Mouse (Mus musculus) thymus, postnatal 36 days (tissue): Measurements from ENCODE around the gene Togaram2.

Experiments
- DNase-seq, 2 experiments: peaks; one replicate each; pipeline ENCODE4 v3.0.0; 2022; ENCODE audit warnings: mixed read lengths in 2 of 2

Togaram2 gene

DNA sequence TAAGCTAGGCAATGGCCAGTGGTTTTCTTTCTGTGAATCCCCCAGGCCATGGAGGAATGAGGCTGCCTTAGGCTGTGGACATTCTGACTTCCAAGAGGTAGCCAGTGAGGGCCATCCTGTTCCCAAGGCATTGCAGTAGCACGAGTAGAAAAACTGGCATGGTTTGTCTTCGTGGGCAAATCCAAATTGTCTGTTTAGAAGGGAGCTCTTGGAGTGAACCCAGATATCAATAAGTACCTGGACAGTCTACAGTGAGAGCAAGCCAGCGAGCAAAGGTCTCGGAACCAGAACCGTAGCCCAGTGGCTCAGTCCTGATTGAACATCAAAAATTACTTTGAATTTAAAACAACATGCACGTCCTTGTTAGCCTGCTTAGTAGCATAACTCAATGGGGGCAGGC is 10.2 kb downstream of the Togaram2 start:
- DNase-seq: no peak

DNA sequence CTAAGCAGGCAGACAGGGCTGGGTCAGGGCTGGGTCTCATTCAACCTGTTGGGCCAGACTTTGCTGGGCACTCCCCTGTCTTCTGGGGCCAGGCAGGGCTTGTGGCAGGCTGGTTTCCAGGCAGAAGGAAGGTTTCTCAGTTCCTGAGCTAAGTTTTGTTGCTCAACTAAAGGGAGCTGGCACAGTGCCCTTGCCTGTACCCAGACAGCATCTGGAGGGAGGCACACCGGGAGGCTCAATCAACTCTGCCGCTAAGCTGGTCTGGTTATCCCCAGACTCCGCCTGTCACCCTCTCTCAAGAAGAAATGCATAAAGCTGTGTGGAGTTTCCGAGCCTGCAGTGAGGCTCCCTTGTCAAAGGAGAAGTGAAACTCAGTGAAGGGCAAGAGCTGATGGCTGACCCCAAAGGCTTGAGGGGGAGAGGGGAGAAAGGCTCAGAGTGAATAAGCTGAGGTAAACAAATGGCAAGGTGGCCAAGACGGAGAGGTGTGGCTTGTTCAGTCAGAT is 11.1 kb downstream of the Togaram2 start:
- DNase-seq: no peak

DNA sequence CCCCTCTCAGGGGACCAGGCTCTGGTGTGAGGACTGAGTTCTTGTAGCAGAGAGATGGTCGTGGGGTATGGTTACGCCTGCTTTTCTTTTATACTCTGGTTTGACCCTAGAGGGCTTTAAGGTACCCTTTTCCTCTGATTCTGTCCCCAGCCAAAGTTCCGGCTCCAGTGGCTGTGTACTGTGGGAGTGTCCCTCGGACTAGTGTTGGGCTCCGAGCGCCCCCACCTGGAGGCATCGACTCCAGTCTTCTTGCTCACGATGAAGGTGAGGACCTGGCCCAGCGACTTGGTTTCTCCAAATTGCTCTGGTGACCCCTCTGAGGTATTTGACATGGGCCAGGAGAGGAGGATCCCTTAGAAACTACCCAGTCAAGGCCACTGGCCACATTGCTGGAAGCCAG is 14.4 kb downstream of the Togaram2 start:
- no peak for DNase-seq

DNA sequence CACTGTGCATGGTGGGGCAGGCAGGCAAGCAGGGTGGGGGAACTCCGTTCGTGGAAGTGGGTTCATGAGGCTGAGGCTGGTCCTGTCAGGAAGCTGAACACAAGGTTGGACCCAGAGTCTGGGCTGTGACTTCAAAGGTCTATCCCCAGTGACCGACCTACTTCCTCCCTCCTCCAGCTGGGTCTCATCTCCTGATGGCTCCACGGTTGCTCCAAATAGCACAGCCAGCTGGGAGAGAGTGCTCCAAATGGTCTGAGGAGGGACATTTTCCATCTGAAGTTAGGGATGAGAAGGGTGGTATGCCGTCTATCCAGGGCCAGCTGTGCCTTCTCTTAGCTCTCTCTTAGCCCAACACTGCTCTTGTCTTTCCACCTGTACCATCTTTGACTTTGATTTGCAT is 16.8 kb downstream of the Togaram2 start:
- DNase-seq: no peak

DNA sequence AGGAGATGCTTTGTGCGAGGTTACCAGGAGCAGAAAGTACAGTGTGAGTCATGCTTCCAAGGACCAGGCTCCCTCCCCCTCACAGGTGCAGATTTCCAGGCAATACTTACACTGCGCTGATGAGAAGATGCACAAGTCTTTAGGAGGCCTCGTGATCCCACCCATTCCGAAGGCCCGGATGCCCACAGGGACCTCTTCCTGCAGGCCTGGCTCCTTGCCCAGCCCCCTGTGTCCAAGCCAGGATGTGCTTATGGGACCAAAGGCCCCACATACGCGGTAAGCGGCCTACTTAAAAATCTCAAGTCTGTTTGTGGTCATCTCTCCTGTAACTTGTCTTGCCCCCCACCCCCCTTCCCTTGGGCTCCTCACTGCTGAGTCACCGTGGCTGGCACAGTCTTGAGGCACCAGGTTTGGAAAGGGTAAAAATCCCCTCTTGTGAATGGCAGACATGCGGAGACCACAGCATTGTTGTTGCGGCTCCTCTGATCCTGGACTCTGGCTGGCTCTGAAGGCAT is 18.4 kb downstream of the Togaram2 start:
- no peak for DNase-seq

DNA sequence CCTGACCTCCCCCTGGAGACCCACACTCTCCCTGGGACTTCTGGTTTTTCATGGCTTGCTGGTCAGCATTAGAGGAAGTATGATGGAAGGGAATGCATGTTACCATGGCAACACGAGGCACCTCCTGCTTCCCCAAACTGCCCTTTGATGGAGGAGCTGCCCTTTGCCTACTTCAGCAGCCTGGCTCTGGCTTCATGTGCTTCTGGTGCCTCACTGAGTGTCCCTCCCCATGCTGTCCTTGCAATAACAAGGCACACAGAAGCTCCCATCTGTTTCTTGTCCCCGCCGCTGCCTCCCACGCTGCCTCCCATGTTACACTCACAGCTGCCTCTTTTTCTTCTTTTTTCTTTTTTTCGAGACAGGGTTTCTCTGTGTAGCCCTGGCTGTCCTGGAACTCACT is 20.3 kb downstream of the Togaram2 start:
- no peak for DNase-seq

DNA sequence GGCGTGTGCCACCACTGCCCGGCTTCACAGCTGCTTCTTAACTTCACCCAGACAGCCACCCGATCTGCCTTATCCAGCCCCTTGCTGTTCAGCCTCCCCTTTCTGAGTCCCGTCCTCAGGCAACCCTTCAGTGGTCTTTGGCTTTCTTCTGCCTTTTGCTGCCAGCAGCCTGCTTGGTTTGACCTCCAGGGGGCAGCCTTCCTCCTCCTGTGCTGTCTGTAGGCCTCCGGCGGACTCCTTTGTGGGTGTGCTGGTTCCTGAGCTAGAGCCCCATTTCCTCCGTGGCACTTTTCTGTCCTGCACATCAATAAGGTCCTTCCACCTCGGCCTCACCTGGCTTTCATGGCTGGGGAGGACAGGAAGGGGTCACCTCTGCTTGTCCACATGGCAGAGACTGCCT is 20.7 kb downstream of the Togaram2 start:
- DNase-seq: peak; percentile 29

DNA sequence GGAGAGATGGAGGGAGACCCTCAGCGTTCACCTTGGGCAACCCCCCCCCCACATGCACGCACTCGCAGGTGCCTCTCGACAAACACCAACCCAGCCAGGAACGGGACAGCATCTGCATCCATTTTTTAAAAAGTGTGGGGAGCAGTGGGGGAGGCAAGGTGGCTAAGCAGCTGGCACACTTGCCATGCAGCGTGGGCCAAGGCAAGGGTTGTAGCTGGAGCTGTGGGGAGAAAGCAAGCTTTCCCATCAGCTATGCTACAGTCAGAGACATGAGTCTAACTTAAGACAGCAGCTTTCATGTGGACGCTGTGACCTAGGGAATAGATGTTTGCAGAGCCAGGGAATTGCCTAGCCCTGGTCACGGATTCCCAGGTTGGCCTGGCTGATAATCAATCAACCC is 22.1 kb downstream of the Togaram2 start:
- no peak for DNase-seq

DNA sequence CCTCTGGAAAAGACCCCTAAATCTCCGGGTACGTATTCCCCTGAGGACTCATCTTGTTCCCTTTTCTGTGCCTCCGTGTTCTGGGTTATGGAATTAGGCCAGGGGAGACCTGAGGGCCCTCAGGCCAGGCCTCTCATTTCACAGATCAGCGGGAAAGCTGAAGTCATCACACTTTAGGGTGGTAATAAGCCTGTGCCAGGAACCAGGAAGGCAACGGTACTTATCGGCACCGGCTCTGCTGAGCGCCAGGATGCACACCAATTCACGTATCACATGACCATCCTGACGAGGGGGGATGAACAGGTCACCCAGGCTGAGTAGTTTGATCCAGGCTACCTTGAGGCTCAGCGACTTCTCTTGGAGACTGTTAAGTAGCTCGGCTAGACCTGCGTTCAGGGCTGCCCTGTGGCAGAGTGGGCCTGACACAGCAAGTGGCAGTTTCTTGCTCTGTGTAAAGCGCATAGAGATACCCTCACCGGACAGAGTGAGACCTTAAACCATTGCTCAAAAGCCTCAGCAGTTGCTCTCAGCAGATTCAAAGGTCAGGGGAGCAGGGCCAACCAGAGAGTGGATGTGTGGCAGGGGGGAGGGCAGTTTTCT is 22.8 kb downstream of the Togaram2 start:
- DNase-seq: no peak

DNA sequence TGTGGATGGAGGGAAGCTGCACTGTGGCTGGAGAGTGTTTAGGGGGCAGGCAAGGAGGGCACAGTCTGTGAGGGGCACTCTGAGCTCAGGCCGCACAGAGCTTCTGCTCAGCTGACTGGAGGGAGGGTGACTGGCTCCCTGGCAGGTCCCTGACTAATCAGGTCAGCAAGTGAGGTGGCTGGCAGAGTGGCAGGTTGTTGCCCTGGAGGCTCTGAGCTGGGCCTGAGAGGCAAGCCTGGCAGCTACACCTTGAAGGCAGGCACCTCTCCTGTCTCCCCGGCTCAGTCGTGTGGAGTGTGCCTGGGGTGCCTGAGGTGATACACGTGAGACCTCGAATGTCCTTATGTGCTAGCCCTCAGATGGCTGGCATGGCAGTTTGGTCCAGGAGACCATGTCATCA is 23.3 kb downstream of the Togaram2 start:
- DNase-seq: no peak

DNA sequence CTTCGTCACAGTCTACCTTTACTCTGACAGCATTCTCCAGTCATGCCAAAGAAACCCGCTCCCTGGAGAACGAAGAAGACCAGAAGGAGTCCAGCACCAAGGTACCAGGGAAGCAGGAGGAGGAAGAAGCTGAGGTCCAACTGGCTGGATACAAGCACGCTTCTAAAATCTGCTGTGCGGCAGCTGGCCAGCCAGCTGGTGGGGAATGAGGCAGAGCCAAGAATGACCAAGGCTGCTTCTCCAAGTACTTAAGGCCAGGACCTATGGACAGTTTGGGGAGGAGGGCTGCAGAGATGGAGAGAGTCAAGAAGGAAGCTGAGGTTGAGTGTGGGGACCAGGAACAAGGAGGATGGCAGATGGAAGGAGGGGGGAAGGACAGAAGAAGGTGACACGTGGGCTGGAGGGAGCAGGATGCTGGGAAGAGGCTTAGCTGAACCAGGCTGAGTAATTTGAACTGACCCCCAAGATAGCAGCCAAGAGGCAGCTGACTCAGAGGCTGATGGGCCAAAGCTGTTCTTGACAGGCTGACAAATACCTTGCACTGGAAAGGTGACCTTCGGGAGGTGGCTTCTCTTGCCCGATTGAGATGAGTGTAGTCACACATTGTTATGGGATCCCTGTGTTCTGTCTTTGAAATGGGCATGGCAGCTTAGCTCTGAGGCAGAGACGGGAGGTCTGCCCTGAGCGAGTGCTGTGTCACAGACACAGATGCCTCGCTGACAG is 25.0 kb downstream of the Togaram2 start:
- no peak for DNase-seq

DNA sequence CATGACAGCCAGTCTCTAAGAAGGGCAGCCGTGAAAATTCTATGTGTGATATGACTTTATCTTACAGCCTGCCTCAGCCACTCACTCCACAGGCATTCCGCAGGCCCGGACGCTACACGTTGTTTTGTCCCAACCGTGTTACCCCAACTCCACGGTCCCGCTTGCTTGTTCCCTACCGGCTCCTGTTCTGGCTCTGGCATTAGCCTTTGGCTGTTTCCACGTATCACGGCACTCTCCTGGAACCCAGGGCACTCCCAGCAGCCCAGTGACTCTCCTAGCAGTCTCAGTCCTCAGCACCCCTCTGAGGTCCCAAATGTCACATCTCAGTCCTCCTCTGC is 25.5 kb downstream of the Togaram2 start:
- no peak for DNase-seq

DNA sequence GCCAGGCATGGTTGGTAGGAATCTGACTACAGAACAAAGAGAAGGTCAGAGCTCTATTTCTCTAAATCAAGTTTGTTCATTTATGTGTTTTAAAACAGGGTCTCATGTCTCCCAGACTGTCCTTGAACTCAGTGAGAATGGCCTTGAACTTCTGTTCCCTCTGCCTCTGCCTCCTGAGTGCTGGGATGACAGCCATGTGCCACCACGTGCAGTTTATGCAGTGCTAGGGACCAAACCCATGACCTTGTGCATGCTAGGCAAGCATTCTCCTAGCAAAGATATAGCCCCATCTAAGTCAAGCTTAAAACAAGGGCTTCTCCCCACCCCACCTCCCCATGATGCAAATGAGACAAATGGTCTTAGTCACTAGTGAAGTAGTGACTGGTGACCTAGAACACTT is 32.1 kb downstream of the Togaram2 start:
- DNase-seq: no peak

DNA sequence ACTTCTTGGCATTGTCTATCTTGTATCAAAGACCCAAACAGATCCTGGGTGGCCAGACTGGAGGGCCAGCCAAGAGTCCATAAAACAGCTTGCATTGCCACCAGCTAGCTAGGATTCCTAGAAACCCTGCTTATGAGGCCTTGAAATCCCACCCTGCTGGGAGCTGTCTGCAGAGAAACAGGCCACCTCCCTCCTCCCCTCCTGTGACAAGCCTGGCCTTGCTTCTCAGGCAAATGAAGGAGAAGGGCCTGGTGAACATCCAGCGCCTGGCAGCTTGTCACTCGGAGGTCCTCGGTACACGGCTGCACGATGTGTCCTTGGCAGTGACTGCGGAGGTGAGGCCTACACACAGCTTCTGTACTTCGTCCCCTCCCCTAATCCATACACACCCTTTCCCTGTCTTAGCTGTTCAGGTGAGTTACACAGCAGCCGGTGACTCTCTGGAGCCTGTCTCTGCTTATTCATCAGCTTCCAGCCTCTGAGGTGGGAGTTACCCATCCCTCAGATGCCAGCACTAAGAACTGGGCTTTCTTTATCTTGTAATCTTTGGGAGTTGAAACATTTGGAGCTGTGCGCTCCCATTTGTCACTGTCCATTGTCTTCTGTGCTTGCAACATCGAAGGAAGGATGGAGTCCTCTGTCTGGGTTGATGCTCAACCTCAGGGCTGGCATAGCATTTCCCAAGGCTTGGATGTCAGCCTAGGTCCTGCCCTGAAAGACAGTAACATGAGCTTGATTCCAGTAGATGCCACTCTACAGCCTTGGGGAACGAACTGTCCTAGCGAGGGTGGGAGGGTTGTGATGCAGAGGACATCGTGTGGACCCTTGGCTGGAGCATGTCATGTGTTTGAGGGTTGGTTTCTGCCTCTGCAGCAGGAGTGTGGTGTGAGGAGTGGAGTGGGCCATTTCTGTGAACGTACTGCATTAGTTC is 32.8 kb downstream of the Togaram2 start:
- DNase-seq: no peak

DNA sequence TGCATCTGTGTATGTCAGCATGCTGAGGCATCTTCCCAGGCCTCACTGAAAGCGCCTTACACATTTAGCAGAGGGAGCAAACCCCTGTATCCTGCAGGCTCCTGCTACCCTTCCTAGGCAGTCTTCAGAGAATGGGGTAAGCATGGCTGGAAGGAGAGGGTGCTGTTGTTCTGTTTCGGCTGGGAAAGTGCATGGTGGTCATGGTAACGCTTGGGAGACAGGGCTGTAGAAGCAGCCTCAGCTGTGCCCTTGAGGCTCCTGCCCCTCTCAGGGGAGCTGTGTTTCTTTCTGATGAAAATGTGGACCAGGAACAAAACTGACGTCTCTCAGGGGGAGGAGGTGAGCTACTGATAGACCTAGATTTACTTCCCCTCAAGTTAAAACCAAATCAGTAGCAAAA is 34.7 kb downstream of the Togaram2 start:
- DNase-seq: no peak

DNA sequence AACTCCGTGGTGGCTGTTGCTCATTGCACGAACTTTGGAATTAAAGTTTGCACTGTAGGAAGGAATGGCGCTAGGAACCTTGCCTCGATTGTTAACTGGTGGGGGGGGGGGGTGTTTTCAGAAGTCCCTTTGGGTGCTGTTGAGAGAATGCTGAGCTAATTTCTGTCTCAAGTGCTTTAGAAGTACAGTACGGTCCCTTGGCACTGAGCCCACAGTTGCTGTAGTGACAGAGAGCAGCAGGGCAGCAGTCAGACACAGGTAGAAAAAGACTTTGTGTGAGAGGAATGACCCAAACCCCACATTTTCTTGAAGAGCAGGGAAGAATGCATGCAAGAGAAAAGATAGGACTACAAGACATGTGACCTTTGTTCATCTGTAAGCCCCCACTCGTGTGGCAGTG is 39.2 kb downstream of the Togaram2 start:
- no peak for DNase-seq

DNA sequence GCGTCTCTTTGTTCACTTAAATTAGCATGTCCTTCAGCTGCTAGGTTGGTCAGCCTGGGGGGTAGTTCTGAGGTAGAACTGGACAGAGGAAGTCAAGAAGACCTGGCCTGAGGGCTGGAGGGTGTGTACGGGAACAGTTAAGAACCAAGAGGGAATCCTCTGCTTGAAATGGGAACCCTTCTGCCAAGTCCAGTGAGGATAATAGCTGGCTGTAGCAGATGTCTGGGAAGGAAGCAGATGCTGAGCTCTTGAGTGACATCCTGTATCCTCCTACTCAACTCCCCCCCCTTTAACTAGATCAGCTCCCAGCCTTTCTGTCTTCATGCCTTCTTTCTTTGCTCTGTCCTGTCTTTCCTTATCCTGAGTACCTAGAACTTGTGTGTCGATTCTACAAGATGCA is 42.0 kb downstream of the Togaram2 start:
- DNase-seq: no peak

DNA sequence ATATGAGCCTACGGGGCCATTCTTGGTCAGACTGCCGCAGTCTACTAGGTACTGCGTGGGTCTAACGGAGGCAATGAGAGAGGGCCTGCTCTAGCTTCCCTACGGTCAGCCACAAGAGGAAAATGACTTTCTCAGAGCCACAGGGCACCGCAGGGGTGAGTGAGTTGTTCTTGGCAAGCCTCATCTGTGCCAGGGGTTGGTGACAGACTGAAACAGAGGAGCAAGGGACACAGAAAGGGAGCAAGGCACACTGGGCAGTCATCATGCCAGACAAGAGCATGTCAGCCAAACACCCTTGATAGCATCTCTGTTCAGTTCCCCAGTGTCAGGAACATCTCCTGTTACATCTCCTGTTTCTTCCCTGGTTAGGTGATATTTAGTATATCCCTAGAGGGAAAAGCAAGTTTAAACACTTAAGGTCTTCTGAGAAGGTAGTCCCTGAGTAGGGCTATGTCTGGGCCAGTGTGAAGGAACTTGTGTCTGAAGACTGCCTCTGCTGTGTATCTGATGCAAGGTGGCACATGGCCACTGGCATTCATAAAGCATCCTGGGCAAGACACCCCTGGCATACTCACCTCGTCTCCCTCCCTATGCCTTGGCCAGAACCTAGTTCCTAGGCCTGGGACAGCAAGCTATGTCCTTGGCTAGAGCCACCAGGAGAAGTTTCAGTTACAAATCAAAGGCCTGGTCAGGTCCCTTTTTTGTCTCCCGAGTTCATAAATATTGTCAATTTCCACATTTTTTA is 45.0 kb downstream of the Togaram2 start:
- DNase-seq: no peak

DNA sequence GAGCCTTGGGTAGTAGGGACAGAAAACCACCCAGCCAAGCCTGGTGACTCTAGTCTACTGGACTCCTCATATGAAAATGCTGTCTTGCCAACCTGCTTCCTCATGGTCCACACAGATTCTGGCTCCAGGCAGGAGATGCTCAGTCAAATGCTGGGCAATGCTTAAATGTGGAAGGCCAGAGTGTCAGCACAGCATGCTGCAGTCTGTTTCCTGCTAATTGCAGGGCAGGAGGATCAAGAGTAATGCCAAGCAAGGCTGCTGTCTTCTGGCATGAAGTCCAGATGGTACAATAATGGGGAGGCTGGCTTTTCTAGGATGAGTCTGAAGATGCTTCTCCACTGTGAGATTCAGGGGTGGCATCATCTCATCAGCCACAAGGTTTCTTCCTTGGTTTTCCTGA is 47.4 kb downstream of the Togaram2 start:
- no peak for DNase-seq

DNA sequence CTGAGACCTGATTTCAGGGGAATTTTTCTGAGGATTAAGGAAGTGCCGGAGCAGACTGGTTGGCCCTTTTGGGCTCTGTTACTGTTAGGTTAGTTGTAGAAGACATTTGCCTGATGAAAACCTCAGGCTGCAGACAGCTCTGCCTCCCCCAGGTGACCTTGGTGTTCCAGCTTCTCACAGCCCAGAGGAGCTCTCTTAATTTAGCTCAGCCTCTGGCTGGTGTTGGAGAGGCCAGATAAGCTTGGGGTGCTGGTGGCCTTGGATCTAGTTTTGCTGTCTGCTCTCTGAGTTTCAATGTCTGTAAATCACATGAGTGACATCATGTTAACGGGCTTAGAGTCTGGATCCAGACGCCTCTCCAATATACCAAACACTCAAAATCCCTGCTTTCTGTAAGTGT is 48.0 kb downstream of the Togaram2 start:
- DNase-seq: no peak

DNA sequence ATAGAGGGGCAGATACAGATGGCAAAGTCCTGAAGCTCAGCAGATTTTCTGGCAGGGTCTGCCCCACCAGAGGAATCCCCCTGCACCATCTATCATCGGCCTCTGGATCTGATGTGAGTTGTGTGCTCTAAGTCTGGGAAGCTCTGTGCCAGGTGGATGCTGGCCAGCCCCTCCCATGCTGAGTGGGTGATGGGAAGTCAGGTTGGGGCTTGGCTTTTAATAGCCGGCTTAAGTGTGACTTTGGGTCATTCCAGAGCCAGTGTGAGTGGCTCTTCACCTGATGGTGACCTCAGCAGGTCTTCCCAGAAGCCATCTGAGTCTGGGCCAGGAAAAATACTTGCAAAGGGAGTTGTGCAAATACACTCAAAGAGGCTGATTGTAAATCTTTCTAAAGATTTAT is 57.6 kb downstream of the Togaram2 start:
- DNase-seq: no peak

DNA sequence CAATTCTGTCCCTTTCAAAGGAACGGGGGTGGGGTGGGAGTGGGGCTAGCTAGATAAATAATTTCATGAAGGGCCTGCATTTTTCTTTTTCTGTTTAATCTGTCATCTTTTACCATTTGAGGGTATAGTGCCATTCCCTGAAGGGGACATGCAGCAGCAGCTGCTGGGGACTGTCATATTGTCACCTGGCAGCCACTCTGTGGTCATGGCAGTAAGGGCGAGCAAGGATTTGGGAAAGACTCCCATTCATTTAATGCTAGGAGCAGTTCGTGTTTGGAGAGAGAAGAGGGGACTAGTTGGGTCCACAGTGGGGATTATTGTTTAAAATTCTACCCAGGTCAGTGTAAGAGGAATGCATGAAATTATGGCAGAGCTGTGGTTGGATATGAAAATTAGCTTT is 63.4 kb downstream of the Togaram2 start:
- DNase-seq: no peak

DNA sequence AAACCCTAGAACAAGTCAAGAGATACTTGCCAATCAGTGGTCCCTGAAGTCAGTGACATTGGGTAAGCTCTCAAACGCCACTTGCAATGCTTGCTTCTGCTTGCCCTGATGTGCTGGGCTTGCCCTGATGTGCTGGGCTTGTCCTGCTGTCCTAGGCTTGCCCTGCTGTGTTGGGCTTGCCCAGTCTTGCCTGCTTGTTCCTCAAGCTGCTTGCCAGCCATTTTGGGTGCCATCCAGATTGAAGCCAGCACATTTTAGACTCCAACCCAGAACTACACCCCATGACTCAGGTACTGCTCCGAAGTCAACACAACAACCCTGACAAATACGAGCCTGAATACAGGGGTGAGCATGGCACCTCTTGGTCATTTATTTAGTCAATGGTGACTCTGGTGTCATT is 69.1 kb downstream of the Togaram2 start:
- DNase-seq: no peak
